Mouse (Mus musculus): ENCODE data around the gene Gramd1a.

Gramd1a gene

GRCm38 (mm10) chr7:31089721-31090120 lies 66.0 kb downstream of the Gramd1a start:
- DNase-seq = peak; percentile 49 to 58

- no peak for DNase-seq
Observed at GRCm38 (mm10) chr7:31088206-31088605, 67.5 kb downstream of the Gramd1a start.

- no peak for DNase-seq
Observed at GRCm38 (mm10) chr7:31087262-31087661, 68.4 kb downstream of the Gramd1a start.

- no peak for DNase-seq
Observed at GRCm38 (mm10) chr7:31086175-31086755, 69.4 kb downstream of the Gramd1a start.

- no peak for DNase-seq
Observed at GRCm38 (mm10) chr7:31085171-31085570, 70.5 kb downstream of the Gramd1a start.

- no peak for DNase-seq
Observed at GRCm38 (mm10) chr7:31084140-31084539, 71.6 kb downstream of the Gramd1a start.

- no peak for DNase-seq
Observed at GRCm38 (mm10) chr7:31082831-31083588, 72.7 kb downstream of the Gramd1a start.

GRCm38 (mm10) chr7:31082106-31082505 lies 73.6 kb downstream of the Gramd1a start:
- DNase-seq = no peak

GRCm38 (mm10) chr7:31081106-31081505 lies 74.6 kb downstream of the Gramd1a start:
- DNase-seq = no peak

GRCm38 (mm10) chr7:31080611-31081010 lies 75.1 kb downstream of the Gramd1a start:
- DNase-seq = no peak

Data from B cell, adult 2 months (primary cell).